Mouse (Mus musculus) embryonic stem cell, embryonic (primary cell): ENCODE data around the gene Them5.

Experiments used
- CTCF ChIA-PET, 4 experiments: fragments of 300-600 bp in 2 of 4; fragments of 350-600 bp in 2 of 4; sonication (Branson Sonifier 250); formaldehyde crosslinking; loops; one replicate each; lab custom pipeline; 2022; ENCODE audit warnings: inconsistent platforms in 2 of 4; lab: Charles Lee
- POLR2A ChIA-PET, 4 experiments: fragments of 300-600 bp in 2 of 4; fragments of 350-600 bp in 2 of 4; sonication (Branson Sonifier 250); formaldehyde crosslinking; loops; one replicate each; lab custom pipeline; 2022; ENCODE audit warnings: antibody characterized with exemption in 4 of 4, inconsistent platforms in 1 of 4; lab: Charles Lee

Them5 gene

GRCm38 (mm10) chr3:94341959-94342422 is at the start of gene Them5:
TSS of gene Them5 (plus strand) at chr3:94342099.
- ChIA-PET POLR2A (interaction anchor here in 1 of 4 experiments (1.0 kb wide), 1 partner anchor 63 kb away, joined by 3 read pairs; no protein-coding TSS in a partner anchor), CTCF (no interaction called here)

DNA sequence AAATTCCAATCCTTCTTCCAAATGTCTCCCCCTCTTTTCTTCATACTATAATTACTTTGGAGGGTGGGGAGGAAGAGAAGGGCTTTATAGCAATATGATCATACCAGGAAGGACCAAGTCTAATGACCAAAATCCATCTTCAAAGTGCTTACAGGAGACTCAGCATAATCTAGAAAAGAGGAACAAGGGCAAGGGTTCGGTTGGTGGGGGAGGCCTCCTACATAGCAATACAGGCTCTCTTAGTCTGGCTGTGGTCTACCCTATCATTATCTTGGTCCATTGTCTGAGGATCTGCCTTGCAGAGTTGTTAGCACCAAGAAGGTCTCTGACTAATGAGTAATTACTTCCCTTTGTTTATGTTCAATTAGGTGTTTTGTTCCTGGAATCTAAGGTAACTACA is 36.4 kb upstream of the Them5 start:
- POLR2A ChIA-PET: no interaction called here
- CTCF ChIA-PET: no interaction called here

GRCm38 (mm10) chr3:94306975-94307374 is 34.9 kb upstream of the Them5 start:
- CTCF ChIA-PET: no interaction called here

DNA sequence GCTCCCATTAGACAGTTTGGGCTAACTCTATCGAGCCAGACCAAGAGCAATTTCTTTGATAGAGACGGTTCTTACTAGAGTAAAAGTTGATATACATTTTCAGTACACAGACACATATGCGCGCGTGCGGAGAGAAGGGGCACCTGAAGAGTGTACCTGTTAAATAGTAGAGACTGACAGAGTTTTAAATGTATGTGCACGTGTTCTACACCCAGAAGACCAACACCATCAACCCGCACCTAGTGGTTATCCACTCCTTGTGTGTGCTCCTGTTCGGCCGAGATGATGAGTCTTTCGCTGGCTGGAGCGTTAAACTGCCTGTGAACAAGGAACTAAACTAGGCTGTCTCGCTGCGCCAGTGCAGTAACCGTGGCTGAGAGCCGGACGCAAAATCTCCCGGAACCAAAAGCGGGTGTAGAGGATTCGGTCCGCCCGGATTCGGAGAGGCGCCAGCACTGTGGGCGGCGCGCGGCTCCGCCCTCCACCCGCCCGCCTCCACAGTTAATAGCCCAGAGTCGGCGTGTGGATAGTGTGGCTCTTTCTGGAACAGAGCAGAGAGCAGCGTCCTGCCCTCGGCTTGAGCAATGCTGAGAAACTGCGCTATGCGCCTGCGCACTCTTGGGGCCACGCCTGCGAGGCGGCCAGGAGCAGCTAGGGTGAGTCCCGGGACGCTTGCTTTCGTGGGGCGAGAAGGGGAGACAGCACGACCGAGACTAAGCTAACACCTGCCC is 32.1 kb upstream of the Them5 start, which contains the start of gene Them4:
TSS of gene Them4 (plus strand) at position 457 of the 731 bp plus-strand sequence.
- POLR2A ChIA-PET: interaction anchor here (0.5 to 1.4 kb wide), 14 partner anchors 9 to 1909 kb away, joined by 3 to 7 read pairs (median 3); partner anchors contain the start of genes Mrpl9 (in 2 of the 4), C2cd4d (in 1 of the 4) and Celf3 (in 1 of the 4)
- CTCF ChIA-PET: no interaction called here

More at GRCm38 (mm10) chr3:94306975-94307374, 34.9 kb upstream of the Them5 start:
- POLR2A ChIA-PET: no interaction called here

DNA sequence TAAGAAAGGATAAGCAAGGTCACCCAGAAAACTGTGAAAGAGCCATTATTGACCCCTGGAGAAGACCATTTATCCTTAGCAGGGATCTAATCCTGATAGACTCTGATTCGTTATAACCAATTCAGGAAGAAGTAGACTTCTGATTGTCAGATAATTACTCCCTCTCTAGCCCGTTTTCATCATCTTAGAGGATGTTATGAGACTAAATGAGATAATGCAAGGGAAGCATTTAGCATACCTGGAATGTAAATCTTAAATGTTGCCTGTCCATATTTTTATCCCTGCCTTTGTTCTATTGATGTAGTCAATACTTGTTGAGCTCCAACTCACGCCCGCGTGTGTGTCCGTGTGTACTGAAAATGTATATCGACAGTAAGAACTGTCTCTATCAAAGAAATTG is 31.4 kb upstream of the Them5 start:
- POLR2A ChIA-PET: interaction anchor here (0.5 to 1.4 kb wide), 16 partner anchors 9 to 1909 kb away, joined by 3 to 7 read pairs (median 3); partner anchors contain the start of genes Mrpl9 (in 2 of the 4), C2cd4d (in 1 of the 4) and Celf3 (in 1 of the 4)
- CTCF ChIA-PET: no interaction called here

DNA sequence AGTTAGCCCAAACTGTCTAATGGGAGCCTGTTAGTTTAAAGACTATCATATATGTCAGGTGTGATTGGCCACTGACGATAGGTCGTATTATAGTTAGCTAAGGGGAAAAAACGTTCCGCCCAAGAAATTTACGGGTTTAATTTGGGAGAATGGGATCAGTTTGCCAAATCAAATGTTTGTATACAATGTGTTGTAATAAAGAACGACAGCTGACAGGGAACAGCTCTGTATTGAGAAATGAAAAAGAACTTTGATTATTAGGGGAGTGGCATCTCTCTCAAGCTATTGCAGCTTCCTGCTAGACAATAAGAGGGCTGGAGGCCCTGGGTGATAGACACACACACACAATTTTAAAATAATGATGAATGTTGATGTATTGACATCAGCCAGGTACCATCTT is 31.0 kb upstream of the Them5 start:
- POLR2A ChIA-PET: interaction anchor here in 3 of 4 experiments (0.6 to 1.4 kb wide), 7 partner anchors 8 to 544 kb away, joined by 3 to 6 read pairs (median 5); partner anchors contain the start of genes Mrpl9 (in 2 of the 3) and C2cd4d (in 1 of the 3)
- CTCF ChIA-PET: no interaction called here

DNA sequence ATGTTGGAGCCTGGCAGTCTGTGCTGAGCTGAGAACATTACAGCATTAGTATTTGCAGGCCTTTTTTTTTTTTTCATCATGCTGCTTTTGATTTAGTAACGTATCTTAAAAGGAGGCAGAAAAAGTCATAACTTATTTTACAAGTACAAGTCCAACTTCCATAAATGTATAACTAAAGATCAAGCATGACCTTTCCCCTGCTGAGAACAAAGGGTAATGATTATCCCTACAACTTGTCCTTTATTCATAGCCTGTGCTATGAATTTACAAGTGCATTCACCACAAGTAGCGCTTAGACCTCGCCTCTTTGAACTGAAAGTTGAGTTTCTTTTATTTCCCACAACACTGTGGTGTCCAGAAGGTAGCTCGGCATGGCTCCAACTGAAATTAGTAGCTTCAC is 30.5 kb upstream of the Them5 start:
- CTCF ChIA-PET: no interaction called here

GRCm38 (mm10) chr3:94328681-94329080 is 13.2 kb upstream of the Them5 start:
- POLR2A ChIA-PET: no interaction called here
- CTCF ChIA-PET: interaction anchor here in 1 of 4 experiments (0.6 kb wide), 1 partner anchor 1284 kb away, joined by 3 read pairs; no protein-coding TSS in a partner anchor

More for the DNA sequence above, 30.5 kb upstream of the Them5 start:
- POLR2A ChIA-PET: interaction anchor here in 3 of 4 experiments (0.6 to 1.4 kb wide), 4 partner anchors 51 to 544 kb away, joined by 3 to 5 read pairs (median 4); partner anchors contain the start of genes Mrpl9 (in 2 of the 3) and C2cd4d (in 1 of the 3)

DNA sequence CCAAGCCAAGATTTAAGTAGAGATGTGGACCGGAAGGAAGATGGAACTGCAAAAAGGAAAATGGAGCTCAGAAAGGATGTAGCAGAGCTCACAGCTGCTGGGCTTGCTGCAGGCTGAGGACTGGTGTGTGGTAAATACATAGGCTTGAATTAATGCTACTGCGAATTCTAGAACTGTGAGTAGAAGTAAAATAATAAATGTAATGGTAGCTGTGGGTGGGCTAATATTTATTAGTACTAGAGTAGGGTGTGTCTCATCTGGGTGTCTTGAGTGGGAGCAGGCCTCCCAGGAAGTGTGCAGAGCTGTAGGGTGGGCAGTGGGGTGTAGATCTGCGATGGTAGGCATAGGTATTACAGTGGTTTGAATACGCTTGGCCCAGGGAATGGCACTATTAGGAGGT is 7.5 kb upstream of the Them5 start:
- ChIA-PET POLR2A (interaction anchor here in 3 of 4 experiments (1.0 to 1.7 kb wide), 4 partner anchors 20 to 108 kb away, joined by 3 to 5 read pairs (median 4); no protein-coding TSS in a partner anchor), CTCF (interaction anchor here in 2 of 4 experiments (0.6 to 1.4 kb wide), 2 partner anchors 33 to 424 kb away, joined by 3 to 6 read pairs; no protein-coding TSS in a partner anchor)

DNA sequence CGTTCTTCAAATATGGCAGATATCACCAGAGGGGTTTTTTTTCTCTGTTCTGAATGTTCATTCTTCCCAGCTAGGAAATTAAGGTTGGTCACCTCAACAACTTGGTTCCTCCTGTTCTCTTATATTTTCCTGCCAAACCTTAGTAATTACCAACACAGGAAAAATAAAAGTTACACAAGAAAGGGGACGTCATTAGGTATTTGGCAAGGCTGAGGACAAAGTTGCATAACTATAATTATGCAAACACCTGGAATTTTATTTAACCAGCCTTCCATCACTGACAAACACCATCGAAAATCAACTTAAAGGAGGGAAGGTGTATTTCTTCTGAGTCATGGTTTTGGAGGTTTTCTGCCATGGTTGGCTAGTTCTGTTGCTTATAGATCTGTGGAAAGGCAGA is 3.4 kb upstream of the Them5 start:
- CTCF ChIA-PET: no interaction called here
- POLR2A ChIA-PET: no interaction called here

DNA sequence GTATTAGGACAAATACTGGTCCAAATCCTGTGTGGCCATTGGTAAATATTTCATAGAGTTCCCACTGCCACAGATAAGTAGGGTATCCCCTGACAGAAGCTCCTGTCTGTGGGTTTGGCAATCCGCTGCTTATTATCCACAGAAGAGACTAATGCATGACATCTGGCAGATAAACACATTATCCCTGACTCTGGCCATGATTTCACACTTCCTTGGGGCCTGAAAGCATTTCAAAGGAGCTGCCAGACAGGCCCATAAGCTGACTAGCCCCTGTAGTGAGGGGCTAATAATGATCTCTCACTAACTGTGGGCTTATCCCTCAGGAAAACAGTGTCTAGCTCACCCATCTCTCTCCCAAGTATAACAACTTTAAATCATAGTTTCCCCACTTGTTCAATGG is 653 bp downstream of the Them5 start:
- POLR2A ChIA-PET: interaction anchor here in 2 of 4 experiments (1.0 to 1.1 kb wide), 2 partner anchors 62 to 106 kb away, joined by 3 read pairs; no protein-coding TSS in a partner anchor

DNA sequence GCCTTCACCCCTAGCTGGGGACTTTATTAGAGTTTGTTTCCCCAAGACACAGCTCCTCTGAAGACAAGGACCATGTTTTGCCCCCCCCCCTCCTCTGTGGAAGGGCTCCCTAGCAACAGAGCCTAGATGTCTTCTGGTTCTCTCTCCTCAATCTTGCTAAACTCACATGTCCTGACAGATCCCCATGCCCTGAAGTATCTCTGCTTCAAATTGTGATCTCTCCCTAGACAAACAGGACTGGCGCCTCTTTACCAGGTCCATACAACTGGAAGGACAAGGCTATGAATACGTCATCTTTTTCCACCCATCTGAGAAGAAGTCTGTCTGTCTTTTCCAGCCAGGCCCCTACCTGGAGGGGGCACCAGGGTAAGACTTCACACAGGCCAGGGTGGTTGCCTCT is 2.3 kb downstream of the Them5 start:
- ChIA-PET CTCF (no interaction called here), POLR2A (no interaction called here)

More for the DNA sequence above, 653 bp downstream of the Them5 start:
- CTCF ChIA-PET: interaction anchor here in 1 of 4 experiments (0.8 kb wide), 1 partner anchor 24 kb away, joined by 4 read pairs; no protein-coding TSS in a partner anchor

- POLR2A ChIA-PET: no interaction called here
These were observed 3.0 kb downstream of the Them5 start for GRCm38 (mm10) chr3:94344897-94345296.

DNA sequence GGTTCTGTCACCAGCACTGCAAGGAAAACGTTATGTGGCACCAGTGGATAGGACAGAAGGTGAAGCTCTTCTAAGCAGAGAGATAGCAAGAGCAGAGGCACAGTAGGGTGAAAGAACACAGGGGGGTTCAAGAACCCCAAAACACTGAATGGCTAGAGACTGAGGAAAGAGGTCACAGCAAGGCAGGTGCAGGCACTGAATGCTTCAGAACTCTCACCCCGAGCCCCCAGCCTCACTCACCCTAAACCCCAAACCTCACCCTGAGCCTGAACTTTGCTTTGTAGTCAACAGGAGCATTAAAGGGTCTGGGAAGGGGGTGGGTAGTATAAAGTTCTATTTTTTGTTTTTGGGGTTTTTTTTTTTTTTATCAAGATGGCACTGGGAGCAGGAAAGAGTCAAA is 6.2 kb downstream of the Them5 start:
- ChIA-PET POLR2A (interaction anchor here in 1 of 4 experiments (0.6 kb wide), 1 partner anchor 20 kb away, joined by 3 read pairs; no protein-coding TSS in a partner anchor), CTCF (interaction anchor here in 1 of 4 experiments (1.0 kb wide), 1 partner anchor 13 kb away, joined by 3 read pairs; no protein-coding TSS in a partner anchor)

More at GRCm38 (mm10) chr3:94344897-94345296, 3.0 kb downstream of the Them5 start:
- CTCF ChIA-PET: no interaction called here

DNA sequence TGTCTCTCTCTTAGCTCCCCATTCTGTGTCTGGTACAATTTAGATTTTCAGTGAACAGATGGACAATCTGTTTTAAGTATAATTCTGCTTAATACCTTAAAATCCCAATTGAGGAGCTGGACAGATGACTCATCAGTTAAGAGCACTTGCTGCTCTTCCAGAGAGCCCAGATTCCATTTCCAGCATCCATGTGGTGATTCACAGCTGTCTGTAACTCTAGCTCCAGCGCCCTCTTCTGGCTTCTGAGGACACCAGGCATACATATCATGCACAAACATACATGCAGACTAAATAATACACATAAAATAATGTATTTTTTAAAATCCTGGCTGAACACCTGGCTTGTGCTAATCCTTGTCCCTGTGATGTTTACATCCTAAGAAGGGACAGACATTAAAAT is 18.9 kb downstream of the Them5 start:
- CTCF ChIA-PET: interaction anchor here (0.6 to 1.3 kb wide), 6 partner anchors 9 to 96 kb away, joined by 3 read pairs; no protein-coding TSS in a partner anchor
- POLR2A ChIA-PET: interaction anchor here in 2 of 4 experiments (0.5 to 1.2 kb wide), 3 partner anchors 9 to 153 kb away, joined by 3 read pairs; no protein-coding TSS in a partner anchor

DNA sequence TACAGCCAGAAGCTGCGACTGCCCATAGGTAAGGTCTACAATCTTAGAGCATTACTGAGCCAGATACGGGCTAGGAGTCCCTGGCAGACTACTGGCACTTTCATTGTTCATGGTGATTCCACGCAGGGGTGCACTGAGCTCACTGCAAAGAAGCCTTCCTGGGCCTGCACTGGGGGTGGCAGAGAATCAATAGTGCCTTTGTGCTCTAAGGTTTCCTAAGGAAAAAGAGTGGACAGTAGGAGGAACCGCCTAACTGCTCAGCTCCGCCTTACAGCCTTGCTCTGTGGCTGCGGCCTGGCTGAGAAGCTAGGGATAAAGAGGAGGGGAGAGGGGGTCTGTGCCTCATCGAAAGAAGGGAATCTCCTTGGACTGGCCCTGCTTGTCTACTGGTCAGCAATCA is 20.2 kb downstream of the Them5 start, which contains the start of gene C2cd4d:
TSS of gene C2cd4d (plus strand) at position 301 of the 400 bp plus-strand sequence.
- CTCF ChIA-PET: interaction anchor here in 1 of 4 experiments (0.6 kb wide), 1 partner anchor 78 kb away, joined by 3 read pairs; no protein-coding TSS in a partner anchor

DNA sequence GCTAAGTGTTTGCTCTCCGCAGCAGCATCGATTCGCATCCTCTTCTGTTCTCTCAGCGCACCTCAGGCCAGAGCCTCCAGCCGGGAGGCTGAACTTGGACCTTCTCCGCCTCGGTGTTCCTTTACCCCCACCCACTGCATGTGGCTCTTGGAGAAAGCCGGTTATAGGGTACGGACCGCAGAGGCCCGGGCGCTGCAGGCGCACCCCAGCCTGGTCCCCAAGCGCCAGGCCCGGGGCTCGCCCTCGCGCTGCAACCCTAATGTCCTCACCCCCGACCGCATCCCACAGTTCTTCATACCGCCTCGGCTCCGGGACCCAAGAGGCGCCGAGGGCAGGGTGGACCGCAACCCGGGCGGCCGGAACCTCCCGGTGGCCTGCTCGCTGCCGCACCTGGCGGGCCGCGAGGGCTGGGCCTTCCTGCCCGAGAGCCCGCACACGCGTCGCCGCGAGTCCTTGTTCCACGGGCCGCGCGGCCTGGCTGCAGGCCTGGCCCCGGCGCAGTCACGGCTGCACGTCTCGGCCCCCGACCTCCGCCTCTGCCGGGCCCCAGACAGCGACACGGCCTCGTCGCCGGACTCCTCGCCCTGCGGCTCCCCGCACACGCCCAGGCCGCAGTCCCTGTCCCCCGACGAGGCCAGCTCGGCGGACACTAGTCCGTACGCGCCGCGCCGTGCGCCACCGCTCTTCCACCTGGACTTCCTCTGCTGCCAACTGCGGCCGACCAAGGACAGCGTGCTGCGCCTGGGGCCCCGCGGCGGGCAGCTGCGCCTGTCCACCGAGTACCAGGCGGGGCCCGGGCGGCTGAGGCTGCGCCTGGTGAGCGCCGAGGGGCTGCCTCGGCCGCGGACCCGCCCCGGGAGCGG is 21.6 kb downstream of the Them5 start:
- ChIA-PET POLR2A (interaction anchor here in 2 of 4 experiments (0.6 to 1.6 kb wide), 4 partner anchors 14 to 150 kb away, joined by 3 read pairs; no protein-coding TSS in a partner anchor), CTCF (interaction anchor here in 2 of 4 experiments (0.5 to 1.5 kb wide), 2 partner anchors 79 to 817 kb away, joined by 5 read pairs; partner anchors contain the start of gene Mrpl9 (in 1 of the 2))

More for the DNA sequence above, 20.2 kb downstream of the Them5 start, which contains the start of gene C2cd4d:
- POLR2A ChIA-PET: interaction anchor here in 3 of 4 experiments (0.7 to 1.6 kb wide), 5 partner anchors 10 to 111 kb away, joined by 3 to 4 read pairs (median 3); partner anchors contain the start of gene Rorc (in 1 of the 3)
